Mouse (Mus musculus) lung, adult 18-20 months (tissue): ENCODE measurements at regions not wholly inside any gene's neighbourhood (a gene's known extent, or its start where the extent isn't known, plus 50 kb on each side); places are given as distances from the start of the nearest gene placed in this dataset.

Experiments used
- DNase-seq, 2 experiments: peaks; one replicate each; pipeline ENCODE4 v3.0.0; 2022; ENCODE audit warnings: mixed read lengths in 2 of 2

DNA sequence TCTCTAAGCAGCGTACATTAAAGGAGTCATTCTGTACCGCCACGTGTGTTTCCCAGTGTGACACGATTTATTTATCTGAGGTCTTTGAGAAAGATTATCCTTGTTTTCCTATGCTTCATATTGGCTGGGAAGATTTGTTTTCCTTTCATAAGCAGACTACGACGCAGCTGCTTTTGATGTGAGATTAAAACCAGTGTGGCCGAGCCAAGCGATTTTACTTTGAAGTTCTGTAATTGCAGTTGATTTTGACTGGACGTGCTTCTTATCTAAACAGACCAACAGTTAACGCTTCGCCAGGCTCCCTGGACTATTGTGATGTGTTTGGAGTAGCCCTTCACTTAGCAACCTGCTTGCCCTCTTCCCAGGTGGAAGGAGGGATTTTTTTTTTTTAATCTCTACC lies 120.6 kb downstream of the Dact1 start:
- no peak for DNase-seq

DNA sequence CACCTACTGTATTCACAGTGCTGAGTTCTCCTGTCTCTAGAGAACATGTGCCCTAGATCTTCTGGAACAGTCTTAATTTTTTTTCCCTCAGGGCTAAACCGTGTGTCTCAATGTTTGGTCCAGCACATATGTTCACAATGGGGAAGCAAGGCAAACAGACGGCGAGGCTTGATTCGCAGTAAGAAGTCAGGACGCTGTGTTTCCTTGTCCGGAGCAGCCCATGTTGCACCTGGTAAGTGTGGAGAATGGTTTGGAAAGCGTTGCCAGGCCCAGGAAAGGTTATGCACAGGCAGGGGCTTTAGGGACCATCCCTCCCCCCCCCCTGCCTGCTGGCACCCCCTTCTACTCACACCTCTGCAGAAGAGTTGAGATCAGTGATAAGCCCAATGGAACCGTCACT lies 121.4 kb downstream of the Dact1 start:
- no peak for DNase-seq

DNA sequence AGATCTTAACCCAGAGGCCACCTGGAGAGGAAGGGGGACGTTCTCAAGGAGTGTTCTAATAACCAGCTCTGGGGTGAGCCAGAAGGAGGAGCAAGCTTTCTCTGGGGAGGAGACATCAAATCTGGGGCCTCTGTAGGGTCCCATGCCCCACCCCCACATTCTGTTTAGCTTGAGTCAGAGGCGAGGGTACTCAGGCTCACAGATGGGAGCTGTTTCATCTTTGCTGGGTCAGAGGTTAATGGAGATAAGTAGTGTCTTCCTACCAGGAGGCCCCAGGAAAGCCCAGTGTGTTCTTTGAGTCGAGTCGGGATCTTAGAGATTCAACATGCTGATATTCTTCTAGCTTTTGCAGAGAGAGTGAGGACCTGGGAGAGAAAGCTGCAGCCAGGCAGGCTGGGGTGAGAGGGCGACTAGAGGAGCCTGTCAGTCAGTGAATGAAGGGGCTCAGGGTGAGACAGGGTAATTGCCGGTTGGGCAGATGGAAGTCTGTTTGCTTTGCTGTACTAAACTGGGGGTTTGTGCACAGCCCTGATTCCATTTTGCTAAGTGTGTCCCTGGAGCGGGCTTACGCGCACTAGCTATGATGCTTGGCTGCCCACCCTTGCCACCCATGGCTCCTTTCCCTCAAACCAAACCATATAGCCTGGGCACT lies 124.0 kb downstream of the Dact1 start:
- no peak for DNase-seq

DNA sequence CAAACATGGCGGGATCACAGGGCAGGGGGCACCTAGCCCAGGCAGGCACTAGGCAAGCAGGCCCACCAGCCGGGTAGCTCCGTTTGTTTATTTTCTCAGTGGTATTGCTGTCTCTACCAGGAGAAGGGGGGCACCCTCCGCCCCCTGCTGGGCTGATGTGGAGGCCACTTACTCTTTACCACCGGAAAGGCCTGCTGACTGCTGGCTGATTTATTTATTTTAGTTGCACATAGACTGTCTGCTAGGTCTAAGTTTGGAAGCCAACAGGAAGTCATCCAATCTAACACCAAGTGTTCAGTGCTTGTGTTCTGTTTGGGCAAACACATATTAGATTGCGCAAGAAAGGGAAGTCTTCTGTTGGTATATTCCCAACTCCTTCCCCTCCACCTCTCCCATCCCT lies 128.6 kb downstream of the Dact1 start:
- peak; percentile 10 to 23 for DNase-seq

DNA sequence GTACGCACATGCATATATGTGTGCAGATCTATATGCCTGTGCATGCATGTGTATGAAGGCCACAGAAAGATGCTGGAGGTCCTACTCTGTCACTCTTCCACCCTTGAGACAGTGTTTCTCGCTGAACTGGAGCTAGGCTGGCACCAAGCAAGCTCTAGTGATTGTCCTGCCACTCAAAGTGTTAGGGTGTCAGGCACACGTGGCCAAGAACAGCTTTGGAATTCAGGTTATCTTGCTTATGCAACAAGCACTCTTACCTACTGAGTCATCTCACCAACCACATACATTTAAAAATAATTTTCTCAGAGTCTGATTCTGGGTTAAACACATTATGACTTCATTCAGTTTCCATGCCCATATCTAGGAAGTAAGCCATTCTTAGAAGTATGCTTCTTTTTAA lies 131.2 kb downstream of the Dact1 start:
- DNase-seq, result no peak

DNA sequence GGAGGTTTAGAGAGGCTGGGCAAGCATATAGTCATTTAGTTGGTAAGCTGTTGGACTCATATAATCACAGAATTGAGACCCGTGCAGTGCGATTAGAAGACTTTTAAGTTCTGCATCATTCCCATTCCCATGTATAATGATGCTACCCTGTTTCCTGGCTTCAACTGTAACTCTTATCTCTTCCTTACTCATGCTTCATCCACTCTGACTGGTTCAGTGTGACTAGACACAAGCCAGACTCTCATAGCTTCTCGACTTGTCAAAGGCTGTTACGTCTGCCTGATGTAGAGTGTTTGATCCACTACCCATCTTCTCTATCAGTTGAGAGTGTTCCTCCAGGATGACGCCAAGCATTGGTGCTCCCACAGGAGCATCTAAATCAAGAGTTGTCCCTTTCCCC lies 131.6 kb downstream of the Dact1 start:
- no peak for DNase-seq

DNA sequence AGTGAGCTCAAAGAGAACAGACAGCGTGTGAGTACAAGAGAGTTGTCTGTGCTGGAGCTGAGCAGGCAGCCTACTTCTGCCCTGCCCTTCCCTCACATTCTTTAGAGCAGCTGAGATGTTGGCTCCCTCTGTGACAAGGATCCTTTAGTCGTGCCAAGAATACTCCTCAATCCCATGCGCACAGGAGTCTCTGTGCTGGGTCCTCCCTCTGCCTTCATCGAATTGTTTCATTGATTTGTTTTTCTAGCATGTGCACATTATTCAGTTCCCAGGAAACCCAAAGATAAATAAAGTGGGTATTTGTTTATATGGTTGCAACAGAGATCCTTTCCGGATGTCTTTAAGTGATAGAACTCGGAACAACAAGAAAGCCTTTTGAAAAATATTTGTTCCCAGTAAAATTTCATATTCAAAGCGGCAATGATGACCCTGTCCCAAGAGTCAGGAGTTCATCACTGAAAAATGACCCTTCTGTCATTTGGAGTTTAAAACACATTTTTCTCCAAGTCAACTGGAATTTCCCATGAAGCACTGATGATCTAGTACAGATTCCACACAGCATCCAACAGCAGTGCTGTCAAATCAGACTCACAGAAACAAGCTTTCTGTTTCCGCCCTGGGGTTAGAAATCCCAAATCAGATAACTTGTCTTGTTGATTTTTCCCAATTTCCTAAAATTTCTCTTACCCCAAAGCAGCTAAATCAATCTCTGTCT lies 136.7 kb downstream of the Dact1 start:
- DNase-seq, result peak; percentile 17 to 41

DNA sequence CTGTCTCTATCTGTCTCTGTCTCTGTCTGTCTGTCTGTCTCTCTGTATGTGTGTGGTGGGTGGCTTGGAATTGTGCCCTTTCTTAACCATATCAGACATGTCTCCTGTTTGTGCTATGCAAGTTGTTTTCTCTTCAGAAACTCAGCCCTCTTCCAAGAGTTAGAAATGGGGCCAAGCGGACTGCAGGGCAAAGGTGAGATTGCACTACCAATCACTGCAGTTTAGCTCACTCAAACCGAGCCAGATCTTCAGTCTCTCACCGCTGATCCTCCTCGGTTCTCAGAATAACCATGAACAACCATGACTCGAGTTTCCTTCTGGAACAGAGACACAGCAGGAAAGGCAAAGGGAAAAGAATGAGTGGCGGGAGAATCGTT lies 137.2 kb downstream of the Dact1 start:
- DNase-seq, result peak; percentile 26 to 34

DNA sequence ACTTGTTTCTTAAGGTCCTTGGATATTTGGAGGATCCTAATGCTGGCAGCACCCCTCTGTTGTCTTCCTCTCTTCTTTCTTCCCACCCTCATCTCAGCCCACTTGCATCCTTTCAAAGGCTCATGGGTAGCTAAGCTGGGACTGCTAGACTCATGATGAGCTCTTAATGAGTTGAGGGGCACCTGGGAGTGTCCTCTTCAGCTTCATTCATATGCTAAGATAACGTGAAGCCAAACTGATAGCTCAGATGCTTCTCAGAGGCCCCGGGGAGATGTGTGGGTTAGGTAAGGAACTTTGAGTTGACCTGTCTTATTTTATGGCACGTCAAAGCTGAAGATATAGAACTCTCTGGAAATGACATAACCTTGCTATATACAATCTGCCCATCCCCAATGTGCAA lies 139.3 kb downstream of the Dact1 start:
- no peak for DNase-seq

DNA sequence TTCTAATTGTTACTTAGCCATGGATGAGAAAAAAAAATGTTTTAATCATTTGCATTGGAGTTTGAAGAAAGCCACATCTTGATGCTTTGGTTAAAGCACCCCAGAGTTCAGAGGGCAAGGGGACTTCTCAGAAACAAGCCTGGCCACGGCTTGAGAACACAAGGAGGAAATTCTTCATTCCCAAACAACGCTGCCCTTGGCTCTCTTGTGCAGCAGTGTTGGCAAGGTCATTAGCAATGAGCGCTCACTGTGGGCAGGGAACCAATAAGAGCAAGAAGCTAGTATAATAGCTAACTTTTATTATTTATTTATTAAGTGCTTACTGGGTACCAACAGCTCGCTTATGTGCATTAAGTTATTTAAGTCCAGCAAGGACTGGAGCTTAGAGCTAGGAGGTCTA lies 140.4 kb downstream of the Dact1 start:
- peak in 1 of 2 experiments; percentile 13 for DNase-seq

DNA sequence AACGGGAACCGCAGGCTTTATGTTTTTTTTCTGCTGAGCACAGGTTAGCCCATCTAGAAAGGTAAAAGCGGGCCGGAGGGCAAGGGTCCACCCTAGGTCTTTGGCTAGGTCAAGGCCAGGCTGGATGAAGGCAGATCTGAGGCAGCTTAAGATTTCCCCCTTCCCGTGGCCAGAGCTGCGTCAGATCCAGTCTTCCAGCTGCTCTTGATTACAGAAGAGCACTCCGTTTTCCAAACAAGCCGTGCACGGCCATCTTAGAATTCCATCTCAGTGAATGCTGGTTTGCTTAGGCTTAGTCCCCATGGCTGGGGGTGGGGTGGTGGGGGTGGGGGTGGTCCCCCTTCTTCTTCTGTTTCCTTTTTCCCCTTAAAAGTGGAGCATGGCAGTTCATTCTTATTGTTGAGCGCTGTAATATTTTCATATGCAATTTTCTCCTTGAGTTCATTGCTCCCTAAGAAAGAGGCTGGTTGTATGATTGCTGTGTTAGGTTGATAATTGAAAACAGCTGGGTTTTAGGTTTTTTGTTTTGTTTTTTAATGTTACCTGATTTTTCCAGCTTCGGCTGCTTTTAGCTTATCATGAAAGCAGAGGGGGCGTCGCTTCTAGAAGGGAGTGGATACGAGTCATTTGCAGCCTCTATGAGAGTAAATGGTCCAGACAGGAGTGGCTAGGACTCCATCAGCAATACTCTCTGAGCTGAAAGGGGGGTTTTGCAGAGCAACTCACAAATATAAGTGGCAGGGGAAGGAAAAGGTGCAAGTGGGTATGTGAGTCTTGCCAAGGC lies 141.2 kb downstream of the Dact1 start:
- no peak for DNase-seq

DNA sequence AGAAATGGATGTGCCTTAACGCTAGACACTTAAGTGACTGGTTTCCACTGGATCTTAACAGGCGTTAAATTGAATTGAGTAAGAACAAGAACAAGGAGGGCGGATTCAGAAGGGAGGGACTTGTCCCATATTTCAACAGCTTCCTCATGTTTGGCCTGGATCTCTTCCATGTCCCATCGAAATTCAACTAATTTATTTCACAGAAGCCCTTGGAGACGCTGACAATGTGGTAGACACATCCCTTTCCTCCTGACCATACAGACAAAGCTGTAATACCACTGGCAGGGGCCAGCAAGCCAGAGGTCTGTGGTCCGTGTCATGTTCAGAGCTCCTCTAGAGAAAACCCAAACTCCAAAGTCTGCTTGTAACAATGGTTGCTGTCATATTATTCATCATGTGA lies 147.2 kb downstream of the Dact1 start:
- no peak for DNase-seq

DNA sequence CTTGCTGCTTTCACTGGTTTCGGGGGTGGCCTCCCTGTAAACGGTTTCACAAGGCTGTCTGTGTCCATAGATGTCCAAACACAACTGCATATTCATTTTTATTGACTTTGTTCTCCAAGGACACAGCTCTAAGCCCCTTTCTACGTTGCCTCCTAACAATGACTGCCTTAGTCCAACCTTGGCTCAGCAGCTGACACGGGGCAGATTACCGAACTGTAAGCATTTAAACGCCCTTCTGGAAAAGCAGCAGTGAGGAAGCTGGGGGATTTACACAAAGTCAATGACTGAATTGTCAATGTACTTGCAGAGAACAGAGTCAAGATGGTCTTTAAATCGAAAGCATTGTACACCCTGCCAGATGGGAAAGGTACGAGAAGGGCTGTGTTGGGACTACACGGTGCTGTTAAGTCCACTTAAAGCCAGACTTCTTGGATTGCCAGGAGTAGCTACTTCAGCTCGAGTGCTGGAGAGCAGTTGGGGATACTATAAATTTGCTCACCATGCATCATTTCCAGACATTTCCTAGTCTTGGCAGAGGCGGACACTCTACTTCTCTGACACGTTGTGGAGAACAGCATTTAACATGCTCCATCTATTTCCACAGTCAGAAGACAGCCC lies 149.0 kb downstream of the Dact1 start:
- DNase-seq, result no peak

DNA sequence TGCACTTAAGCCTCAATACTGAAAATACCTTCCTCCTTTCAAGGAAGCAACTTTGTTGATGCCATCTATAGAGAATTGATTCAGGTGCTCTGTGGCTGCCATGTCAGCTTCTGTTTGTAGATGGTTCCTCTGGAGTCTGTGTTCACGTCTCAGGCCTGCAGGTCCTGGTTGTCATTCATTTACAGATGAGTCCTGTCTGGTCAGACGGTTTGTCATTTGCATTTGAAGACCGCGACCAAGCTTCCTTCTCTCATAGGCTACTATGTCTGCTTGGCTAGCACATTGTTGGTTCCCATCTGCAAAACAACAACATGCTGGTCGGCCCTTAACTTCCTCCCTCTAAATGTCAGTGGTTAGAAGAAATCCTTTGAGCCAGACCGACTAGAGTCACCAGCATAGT lies 151.0 kb downstream of the Dact1 start:
- DNase-seq, result no peak

DNA sequence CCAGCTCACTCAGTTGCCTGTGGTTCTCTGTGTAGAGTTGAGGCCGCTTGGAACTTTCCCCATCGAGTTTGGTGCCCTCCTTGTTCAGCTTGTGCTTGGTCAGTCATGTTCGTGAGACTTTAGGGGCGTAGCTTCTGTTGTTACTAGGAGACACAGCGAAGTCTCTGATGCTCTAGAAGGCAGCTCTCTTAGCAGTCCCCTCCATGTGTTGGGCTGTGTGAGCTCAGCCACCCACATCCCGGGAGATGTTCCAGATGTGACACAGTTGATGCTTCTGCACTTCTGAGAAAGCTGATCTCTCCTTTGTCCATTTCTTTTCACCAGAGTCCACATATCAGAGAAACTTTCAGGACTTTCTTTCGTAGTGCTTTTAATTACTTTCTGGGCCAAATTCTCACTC lies 158.1 kb downstream of the Dact1 start:
- no peak for DNase-seq

DNA sequence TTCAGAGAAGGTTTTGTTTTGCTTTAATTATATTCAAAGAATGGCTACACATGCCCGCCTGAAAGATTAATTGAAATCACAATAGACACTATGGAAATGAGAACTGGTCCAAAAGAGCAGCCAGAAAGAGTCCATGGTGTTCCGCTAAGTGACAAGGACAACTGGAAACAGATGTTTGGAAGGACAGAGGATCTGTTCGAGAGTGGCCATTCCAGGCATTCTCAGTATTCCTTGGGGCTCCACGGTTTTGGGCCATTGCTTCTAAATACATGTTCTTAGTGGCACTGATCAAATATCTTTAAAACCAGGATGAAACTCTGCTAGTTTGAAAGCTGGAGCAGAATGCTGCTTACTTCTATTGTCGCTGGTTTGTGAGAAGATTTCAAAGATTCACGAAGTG lies 158.6 kb downstream of the Dact1 start:
- no peak for DNase-seq

DNA sequence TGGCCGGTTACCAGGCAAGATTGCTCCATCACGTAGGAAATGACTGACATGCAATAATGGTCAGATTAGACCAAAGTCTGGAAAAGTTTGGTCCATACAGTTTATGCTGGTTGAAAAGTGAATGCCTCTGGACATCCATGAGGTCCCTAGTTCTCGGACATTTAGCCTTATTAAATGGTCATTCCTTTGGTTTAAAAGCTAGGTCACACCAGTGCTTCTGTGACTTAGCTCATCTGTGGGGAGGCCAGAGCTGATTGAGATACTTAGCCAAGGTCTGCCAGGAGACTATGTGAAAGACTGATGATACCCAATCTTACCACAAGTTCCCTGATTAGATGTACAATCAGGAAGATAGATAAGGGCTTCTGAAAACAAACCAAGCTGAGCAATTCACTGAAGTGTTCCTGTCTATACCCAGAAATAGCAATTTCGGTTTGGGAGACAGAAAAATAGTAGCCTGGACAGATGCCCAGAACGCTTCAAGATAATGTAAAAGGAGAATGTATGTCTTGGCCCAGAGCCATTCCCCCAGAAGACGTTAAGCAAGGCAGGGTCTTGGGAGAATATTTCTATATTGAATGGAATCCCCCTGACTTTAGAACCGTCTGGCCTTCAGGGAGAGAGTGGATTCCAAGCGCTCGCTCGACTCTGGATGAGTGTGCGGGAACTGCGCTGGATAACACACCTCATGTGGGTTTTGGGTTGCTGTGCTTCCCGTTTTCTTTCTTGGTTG lies 161.5 kb downstream of the Dact1 start:
- DNase-seq, result no peak

DNA sequence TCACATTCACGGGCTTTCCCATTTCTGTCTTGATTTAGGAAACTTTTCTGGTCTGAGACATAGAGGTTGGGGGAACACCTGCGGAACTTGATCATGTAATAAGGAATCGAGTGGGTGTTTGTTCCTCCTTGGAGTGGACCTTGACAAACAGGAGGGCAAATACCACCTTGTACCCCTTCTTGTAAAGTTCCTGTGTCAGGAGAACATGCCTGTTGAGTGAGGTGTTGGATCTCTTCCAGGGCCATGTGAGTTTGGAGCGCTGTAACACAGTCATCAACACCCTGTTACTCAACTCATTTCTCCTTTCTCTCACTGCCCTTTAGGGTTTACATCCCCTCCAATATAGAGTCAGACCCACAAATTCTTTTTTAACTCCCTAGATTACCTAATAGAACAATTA lies 162.0 kb downstream of the Dact1 start:
- no peak for DNase-seq

DNA sequence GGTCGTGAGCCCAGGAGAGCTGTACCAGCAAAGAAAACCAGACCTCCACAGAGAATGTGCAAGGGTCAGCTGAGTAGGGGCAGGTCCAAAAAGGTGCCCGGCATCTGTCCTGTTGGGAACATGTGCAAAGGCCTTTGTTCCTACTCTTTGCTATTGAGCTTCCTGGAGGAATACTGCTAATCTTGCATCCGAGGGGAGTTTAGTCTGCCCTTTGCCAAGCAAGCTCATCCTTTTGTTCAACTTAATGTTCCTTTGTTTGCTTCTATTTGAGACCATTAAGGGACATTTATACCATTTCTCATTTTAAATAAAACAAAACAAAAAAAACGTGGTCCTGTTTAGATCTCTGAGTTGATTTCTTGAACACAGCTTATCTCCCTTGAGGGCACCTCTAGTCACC lies 166.6 kb downstream of the Dact1 start:
- no peak for DNase-seq

DNA sequence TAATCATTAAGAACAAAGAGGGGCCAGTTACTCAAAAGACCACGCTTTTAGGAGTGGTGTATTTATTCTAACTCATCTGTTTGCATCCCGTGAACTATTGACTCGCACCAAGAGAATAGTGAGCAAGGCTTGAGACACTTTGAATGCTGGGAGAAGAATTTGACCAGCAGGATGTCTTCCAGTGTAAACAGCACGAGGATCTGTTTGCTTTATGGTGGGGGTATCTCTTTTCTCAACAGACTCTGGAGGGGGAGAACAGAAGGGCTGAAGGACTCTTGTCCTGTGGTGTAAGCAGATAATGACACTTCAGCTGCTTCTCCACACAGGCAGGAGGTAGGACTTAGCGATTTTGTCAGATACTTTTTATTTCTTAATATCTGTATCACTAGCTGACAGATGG lies 168.0 kb downstream of the Dact1 start:
- DNase-seq, result no peak

DNA sequence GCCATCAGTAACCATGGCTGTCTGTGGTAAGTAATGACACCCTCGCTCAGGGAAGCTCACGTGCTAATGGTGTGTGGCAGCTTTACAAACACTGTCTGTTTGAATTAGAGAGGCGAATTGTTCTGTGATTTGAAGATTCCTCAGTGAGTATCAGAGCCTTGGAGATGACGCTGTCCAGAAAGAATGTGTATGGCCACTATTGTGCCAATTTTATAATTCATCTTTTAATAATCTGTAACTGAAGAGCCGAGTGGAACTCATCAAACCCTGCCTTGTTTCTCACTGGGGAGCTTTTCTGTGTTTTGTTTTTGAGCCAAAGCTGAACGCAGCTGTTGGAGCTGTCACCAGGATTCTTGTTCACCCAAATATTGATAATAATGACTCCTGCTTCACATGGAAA lies 171.7 kb downstream of the Dact1 start:
- no peak for DNase-seq

DNA sequence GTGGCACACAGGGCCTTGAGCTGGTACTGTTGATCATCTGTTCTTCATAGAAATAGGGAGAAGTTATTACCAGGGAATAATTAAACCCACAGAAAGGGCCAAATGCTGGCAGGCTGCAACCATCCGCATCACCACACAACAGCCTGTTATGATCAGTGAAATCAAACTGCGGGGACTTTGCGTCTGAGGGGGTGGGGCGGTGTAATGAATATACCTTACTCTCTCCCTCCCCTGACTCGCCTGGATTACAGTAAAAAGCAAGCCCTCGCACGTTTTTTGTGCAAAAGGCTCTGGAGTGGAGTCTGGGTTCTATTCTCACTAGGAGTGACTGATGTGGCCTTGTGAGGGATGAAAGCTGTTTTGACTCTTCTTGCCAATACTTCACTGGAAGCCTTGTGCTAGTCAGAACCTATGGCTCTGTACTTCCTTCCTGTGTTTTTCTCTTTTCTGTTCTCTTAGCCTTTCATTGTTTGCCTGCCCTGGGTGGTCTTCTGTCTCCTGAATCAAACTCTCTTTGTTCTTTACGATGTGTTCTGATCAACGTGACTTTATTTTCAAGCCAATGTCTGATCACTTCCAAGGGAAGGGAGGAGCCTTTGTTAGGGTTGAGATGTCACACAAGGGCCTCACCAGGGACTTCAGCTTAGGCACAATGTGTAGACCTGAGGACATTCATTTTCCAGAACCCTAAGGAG lies 172.4 kb downstream of the Dact1 start:
- no peak for DNase-seq
